Mouse (Mus musculus): ENCODE measurements around the gene Lilrb4a.
"Not testable (repeated sequence)": the region's sequence is repeated elsewhere in the genome, so short reads cannot be mapped to it uniquely, and the experiment has no call there.

The Lilrb4a gene

DNA sequence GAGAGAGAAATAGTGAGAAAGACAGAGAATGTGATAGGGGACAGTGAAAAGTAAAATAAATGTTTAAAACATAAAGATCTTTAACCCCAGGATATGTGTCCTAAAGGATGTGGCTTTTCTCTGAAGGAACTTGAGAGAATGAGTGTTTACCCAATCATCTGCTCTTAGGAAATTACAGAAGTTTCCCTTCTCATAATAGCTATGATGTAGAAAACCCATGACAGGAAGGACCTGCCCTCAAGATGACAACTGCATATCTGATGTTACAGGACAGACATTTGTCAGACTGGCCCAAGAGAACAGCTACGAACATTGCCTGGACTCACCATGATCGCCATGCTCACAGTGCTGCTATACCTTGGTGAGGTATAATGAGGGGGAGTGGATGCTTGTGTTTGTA is at the start of gene Lilrb4a:
TSS of gene Lilrb4a (plus strand) at position 266 of the 400 bp plus-strand sequence.
- not testable (repeated sequence) for DNase-seq (ENCODE audit: low spot score in 2 of 2)

DNA sequence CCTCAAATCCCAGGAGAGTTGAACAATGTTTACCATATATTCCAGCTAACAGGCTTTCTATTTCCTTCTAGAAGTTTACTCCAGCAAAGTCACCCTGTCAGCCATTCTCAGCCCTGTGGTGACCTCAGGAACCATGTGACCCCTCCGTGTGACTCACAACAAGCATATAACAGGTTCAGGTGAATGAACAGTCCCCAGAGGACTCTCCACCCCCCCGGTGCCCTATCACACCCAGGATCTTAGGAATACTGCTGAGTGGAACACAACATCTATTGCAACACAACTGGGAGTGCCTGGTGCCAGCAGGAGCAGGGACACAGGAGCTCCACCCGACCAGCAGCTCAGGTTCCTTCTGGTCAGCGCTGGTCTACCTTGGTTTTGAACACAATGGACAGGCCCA is 39.1 kb upstream of the Lilrb4a start:
- DNase-seq (ENCODE audit: low spot score in 2 of 2): no peak

DNA sequence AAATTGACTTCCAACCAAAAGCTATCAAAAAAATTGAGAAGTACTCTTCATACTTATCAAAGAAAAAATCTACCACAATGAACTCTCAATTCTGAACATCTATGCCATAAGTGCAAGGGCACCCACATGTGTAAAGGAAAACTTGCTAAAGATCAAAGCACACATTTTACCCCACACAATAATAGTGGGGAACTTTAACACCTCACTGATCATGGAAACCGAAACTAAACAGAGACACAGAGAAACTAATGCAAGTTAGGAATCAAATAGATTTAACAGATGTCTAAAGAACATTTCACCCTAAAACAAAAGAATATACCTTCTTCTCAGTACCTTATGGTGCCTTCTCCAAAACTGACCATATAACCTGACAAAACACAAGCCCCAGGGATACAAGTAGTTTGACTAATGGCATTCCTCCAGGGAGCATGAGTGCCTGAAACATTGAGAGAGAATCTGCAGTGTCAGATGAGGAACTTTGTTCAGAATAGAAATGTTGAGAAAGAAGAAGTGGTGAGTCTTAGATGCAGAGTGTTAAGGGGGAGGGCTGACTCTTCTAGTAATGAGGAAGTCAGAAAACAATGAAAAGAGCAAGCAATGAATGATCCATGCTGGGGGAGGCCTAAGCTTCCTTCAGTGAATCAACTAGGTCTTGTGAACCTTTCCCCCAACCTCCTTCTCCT is 37.0 kb upstream of the Lilrb4a start:
- no peak for DNase-seq (ENCODE audit: low spot score in 2 of 2)

DNA sequence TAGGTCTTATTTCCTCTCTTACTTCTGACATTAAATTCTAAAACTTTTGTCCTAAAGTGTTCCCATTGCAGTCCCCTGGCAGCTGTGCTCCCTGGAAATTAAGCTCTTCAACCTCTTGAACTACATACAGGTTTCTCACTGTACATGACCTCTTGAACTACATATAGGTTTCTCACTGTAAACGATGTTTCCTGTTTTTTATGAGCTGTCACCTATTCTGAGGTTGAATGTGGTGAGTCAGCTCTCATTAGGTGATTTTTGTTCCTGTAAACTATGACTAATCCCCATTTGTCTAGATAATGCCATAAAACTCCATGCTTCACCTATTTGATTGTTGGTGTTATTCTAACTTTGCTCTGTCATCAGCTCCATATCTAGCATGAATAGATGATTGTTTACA is 36.4 kb upstream of the Lilrb4a start:
- no peak for DNase-seq (ENCODE audit: low spot score in 2 of 2)

DNA sequence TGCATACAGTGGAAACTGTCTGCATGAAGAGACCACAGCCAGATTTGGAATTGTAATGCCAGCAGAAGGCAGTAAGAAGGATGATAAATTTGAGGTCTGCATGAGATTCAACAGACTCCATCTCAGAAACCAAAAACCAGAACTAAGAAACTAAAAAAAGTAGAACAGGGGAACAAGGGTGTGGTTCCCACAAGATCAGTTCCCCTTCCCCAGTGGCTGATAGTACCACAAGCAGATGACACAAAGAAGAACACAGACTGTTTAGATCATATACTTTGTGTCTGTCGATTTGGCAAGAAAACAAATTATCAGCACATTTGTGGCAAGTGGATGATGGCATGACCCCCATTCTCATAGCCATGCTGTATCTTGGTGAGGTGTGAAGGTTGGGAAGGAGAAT is 35.0 kb upstream of the Lilrb4a start:
- no peak for DNase-seq (ENCODE audit: low spot score in 2 of 2)

DNA sequence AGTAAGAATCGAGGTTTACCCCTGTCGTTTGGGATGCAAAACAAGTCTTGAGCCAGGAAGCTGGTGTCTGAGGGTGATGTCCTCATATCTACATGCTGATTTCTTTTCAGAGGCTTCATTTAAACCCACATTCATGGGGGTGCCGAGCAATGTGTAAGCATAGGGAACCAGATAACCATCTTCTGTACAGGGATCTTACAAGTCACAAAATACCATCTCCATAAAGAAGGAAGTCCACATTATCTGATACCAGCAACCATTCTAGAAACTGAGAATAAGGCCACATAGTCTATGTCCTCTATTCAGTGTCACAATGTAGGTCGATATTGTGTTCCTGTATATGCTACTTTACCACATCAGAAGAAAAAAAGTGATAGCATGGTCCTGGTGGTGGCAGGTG is 34.4 kb upstream of the Lilrb4a start:
- no peak for DNase-seq (ENCODE audit: low spot score in 2 of 2)

DNA sequence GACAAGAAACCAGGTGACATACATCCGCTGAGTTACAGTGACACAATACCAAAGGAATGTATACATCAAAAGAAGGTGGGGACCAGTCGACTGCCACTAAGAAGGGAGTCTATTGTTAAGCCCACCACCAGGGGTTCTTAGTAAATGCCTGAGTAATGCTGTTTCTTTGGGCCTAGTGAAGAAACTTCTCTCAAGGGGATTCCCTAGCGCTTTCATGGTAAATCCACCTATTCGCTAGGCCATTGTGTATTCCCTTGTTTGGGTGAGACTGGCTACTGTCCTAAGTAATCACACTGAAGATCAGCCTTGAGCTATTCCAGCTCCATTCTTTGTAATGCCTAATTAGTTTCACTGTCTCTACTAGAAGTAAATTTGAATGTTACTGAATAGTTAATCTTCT is 27.0 kb upstream of the Lilrb4a start:
- not testable (repeated sequence) for DNase-seq (ENCODE audit: low spot score in 2 of 2)

DNA sequence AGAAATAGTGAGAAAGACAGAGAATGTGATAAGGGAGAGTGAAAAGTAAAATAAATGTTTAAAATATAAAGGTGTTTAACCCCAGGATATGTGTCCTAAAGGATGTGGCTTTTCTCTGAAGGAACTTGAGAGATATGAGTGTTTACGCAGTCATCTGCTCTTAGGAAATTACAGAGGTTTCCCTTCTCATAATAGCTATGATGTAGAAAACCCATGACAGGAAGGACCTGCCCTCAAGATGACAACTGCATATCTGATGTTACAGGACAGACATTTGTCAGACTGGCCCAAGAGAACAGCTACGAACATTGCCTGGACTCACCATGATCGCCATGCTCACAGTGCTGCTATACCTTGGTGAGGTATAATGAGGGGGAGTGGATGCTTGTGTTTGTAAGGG is 10.4 kb upstream of the Lilrb4a start, which contains the start of the genes Gm49339 and Lilr4b:
TSS of gene Gm49339 (plus strand) at position 216 of the 400 bp plus-strand sequence.
TSS of gene Lilr4b (plus strand) at position 236 of the 400 bp plus-strand sequence.
- not testable (repeated sequence) for DNase-seq (ENCODE audit: low spot score in 2 of 2)

DNA sequence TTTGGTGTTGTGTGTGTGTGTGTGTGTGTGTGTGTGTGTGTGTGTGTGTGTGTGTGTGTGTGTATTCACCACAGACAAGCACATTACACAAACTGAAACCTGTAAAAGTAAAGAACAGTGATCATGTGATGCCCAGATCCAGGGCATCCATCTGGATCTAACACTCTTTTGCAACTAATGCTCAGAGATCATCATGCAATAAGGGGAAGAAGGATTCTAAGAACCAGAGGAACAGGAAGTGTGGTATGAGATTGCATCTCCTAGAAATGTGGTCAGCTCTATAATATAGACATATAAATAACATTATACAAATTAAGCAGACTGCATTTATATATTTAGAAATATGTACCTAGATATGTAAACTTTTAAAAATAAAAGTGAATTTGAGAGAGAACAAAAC is 29.3 kb downstream of the Lilrb4a start:
- no peak for DNase-seq (ENCODE audit: low spot score in 2 of 2)

DNA sequence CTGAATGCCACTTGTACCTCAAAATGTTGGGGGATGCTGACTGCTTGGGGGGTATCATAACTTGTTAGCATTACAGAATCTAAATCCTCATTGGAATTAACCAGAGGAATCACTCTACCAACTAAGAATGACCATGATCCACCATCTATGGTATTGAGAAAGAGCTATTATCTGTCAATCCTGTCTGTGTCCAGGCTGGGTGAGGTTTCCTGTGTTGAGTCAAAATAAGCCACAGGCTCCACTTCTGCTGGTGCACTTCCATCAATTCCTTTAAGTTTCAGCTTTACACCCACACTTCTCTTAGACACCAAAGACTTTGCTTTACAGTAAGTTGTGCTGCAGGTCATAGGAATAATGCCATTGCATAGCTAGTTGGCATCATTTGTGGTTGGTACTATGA is 30.7 kb downstream of the Lilrb4a start:
- no peak for DNase-seq (ENCODE audit: low spot score in 2 of 2)

DNA sequence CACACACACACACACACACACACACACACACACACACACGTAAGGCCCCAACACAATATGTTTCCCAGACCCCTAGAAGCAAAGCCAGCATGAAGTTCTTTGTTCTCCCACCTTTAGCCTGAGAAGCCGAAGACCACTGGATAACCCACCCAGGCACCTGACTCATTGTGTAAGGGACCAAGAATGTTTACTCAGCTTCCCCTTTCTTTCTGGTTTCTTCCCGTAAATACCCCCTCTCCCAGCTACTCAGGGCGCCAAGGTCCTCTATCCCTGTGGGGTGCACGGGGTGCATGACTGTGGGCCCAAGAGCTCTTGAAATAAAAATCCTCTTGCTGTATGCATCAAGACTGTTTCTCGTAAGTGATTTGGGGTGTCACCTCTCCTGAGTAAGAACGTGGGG is 35.3 kb downstream of the Lilrb4a start:
- no peak for DNase-seq (ENCODE audit: low spot score in 2 of 2)

DNA sequence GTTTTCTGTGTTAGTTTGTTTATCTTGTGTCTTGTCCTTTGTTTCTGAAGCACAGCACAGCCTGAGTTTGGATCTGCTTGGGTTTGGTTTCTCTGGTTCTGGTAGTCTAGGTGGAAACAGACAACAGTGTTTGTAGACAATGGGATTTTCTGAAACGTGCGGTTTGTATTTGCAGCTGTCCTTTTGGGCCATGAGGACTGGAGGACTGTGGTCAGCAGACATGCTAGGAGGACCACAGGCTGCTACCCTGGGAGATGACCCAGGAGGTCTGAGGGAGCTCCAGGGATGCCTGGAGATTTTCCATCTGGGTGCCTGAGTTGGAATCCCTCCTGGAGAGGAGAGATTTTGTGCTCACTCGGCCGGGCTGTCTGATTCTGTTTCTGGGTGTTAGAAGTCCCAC is 35.9 kb downstream of the Lilrb4a start:
- DNase-seq (ENCODE audit: low spot score in 2 of 2): no peak

DNA sequence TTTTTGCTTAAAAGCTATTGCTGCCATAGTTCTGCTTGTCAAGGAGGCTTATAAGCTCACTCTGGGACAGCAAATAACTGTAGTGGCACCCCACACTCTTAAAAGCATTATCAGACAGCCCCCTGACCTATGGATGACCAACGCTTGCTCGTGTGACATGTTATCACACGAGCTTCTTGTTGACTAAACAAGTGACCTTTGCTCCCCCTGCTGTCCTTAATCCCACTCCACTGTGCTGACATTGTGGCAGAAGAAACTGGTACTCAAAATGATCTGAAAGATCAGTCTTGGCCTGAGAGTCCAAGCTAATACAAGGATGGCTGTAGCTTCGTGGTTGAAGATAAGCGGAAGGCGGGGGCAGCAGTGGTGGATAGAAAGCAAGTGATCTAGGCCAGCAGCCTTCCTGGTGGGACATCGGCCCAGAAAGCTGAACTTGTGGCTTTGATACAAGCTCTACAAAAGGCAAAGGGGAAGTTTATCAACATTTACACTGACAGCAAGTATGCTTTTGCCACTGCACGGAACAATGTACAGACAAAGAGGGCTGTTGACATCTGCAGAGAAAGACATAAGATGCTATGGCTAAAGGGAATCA is 38.2 kb downstream of the Lilrb4a start:
- DNase-seq (ENCODE audit: low spot score in 2 of 2): no peak

DNA sequence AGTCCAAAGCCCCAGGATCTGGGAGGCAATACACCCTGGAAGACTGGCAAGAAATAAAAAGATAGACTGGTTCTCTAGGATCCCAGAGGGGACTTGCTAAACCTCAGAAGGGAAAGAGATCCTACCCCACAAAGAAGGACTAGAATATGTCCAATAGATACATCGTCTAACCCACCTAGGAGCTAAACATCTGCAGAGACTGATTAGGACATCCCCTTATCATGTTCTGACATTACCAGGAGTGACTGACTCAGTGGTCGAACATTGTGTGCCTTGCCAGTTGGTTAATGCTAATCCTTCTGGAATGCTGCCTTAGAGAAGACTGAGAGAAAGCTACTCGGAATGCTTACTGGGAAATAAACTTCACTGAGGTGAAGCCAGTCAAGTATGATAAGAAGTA is 38.7 kb downstream of the Lilrb4a start:
- DNase-seq (ENCODE audit: low spot score in 2 of 2): no peak

DNA sequence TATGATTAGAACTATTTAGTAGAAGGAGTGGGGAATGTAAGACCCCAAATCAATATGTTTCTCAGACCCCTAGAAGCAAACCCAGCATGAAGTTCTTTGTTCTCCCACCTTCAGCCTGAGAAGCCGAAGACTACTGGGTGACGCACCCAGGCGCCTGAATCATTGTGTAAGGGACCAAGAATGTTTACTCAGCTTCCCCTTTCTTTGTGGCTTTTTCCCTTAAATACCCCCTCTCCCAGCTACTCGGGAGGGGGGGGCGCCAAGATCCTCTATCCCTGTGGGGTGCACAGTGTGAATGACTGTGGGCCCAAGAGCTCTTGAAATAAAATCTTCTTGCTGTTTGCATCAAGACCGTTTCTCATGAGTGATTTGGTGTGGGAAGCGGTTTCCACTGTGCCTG is 40.1 kb downstream of the Lilrb4a start:
- no peak for DNase-seq (ENCODE audit: low spot score in 2 of 2)

Data from urinary bladder, postnatal 36 days (tissue).